Mouse (Mus musculus): ENCODE results near the gene Tcf19. TPM values are rescaled to one million over a fixed set of nuclear protein-coding genes. Genes with fewer than 3 reads are reported as not detected.

Tcf19 gene
- polyA plus RNA-seq (2015; fragmentation: Nextera tagmentation; extraction: Ambion mirVana): 68.6 and 70.6 TPM in 2 replicates

DNA sequence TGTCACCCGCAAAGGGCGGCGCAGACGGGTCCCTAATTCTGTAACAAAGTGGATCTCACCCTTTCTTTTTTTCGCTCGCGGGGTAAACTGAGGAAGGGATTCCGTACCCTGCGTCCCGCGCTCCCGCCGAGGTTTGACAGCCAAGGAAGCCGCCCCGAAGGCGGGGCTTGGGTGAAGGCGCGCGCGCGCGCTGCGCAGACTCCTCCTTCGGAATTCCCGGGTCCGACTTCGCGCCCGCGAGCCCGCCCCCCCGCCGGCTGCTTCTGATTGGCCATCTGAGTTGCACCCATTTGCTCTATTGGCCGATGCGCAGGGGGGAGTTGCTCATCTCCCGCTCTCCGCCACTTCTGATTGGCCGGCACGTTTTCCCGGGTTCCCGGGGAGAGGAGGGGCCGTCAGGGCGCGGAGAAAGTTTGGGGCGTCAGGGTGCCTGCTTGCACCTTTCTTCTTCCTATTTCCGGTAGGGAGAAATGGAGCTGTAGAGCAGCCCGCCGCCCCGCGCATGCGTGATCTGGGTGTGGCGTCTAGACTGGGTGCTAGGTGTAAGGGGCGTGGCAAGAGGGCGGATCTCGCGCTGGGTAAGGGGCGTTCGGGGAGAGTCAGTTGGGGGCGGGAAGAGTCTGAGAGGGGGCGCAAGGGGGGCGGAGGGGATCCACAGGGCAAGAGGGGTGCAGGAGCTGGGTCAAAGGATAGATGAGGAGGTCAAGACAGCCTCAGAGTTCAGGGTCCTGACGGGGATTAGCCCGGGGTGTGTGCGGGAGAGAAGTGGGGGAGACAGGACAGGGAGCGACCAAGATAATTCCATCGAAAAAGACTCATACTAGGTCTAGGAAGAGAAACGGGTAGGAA, at the start of gene Tcf19, which contains the start of gene Cchcr1:
TSS of gene Tcf19 (minus strand) at position 173 of the 849 bp plus-strand sequence.
TSS of gene Cchcr1 (plus strand) at position 449 of the 849 bp plus-strand sequence.
- under 1% methylated on average over 67 of the region's 67 CpGs for WGBS
- Histone ChIP-seq H3K36me3 (peaks cover 23% of the 10 kb centered on the region), H3K4me1 (peaks cover 35% of the 10 kb centered on the region), H3K27me3 (no peaks in the 10 kb centered on the region), H3K4me3 (peak within 1 kb of the TSS; percentile 63), H3K4me2 (replicated peaks) (peak within 1 kb of the TSS; percentile 87), H3K27ac (peak within 1 kb of the TSS; percentile 61; the same call in 1 of the 2 replicates), H3K9me3 (no peaks in the 10 kb centered on the region), H3K9ac (peak within 1 kb of the TSS; percentile 77)
- ATAC-seq (ENCODE audit: low FRiP score, low read depth): peak; percentile 96

- 62% methylated on average over 8 of the region's 8 CpGs for WGBS
- no peaks in the 10 kb centered on the region for H3K36me3 ChIP-seq
- no peaks in the 10 kb centered on the region for H3K4me1 ChIP-seq
- H3K4me2 ChIP-seq (replicated peaks): no peak overlapping the region
- ATAC-seq (ENCODE audit: low FRiP score, low read depth): no peak
- no peak overlapping the region for H3K9ac ChIP-seq
- H3K4me3 ChIP-seq: no peak overlapping the region
- H3K27ac ChIP-seq: no peak overlapping the region
- H3K27me3 ChIP-seq: no peaks in the 10 kb centered on the region
- H3K9me3 ChIP-seq: no peaks in the 10 kb centered on the region
These were observed 41.6 kb upstream of the Tcf19 start for GRCm38 (mm10) chr17:35558216-35558615.

- no peak overlapping the region for H3K9ac ChIP-seq
- no peak overlapping the region for H3K4me2 ChIP-seq (replicated peaks)
- H3K4me3 ChIP-seq: no peak overlapping the region
- no peaks in the 10 kb centered on the region for H3K36me3 ChIP-seq
- H3K9me3 ChIP-seq: no peaks in the 10 kb centered on the region
- ATAC-seq (ENCODE audit: low FRiP score, low read depth): no peak
- no peak overlapping the region for H3K27ac ChIP-seq
- WGBS: 75% methylated on average over 9 of the region's 9 CpGs
- H3K4me1 ChIP-seq: no peaks in the 10 kb centered on the region
- H3K27me3 ChIP-seq: no peaks in the 10 kb centered on the region
These were observed 40.7 kb upstream of the Tcf19 start for GRCm38 (mm10) chr17:35557351-35557750.

GRCm38 (mm10) chr17:35556812-35557211, 40.2 kb upstream of the Tcf19 start:
- no peaks in the 10 kb centered on the region for H3K4me1 ChIP-seq
- H3K9me3 ChIP-seq: no peaks in the 10 kb centered on the region
- no peaks in the 10 kb centered on the region for H3K36me3 ChIP-seq
- H3K4me3 ChIP-seq: no peak overlapping the region
- no peak for ATAC-seq (ENCODE audit: low FRiP score, low read depth)
- 32% methylated on average over 5 of the region's 5 CpGs for WGBS
- H3K9ac ChIP-seq: no peak overlapping the region
- H3K27me3 ChIP-seq: no peaks in the 10 kb centered on the region
- no peak overlapping the region for H3K27ac ChIP-seq
- no peak overlapping the region for H3K4me2 ChIP-seq (replicated peaks)

GRCm38 (mm10) chr17:35556186-35556765, 39.7 kb upstream of the Tcf19 start:
- no peak overlapping the region for H3K4me2 ChIP-seq (replicated peaks)
- H3K27me3 ChIP-seq: no peaks in the 10 kb centered on the region
- no peak overlapping the region for H3K4me3 ChIP-seq
- no peak for ATAC-seq (ENCODE audit: low FRiP score, low read depth)
- H3K4me1 ChIP-seq: no peaks in the 10 kb centered on the region
- H3K27ac ChIP-seq: no peak overlapping the region
- no peaks in the 10 kb centered on the region for H3K36me3 ChIP-seq
- no peaks in the 10 kb centered on the region for H3K9me3 ChIP-seq
- 90% methylated on average over 13 of the region's 13 CpGs for WGBS
- no peak overlapping the region for H3K9ac ChIP-seq

DNA sequence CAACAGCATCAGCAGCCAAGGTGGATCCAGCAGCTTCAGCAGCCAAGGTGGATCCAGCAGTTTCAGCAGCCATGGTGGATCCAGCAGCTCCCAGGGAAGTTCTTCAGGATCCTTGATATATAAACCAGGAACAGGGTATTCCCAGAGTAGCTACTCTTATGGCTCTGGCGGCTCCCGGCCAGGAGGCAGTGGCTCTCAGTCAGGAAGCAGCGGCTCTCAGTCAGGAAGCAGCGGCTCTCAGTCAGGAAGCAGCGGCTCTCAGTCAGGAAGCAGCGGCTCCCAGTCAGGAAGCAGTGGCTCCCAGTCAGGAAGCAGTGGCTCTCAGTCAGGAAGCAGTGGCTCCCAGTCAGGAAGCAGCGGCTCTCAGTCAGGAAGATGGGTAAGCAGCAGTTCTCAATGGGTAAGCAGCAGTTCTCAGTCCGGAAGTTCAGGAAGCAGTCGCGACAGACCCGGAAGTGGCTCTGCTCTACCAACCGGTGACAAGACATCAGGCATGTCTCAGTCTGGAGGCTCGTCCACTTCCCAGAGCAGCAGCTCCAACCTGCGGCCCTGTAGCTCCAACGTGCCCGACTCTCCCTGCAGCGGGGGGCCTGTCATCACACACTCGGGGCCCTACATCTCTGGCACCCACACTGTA, 38.3 kb upstream of the Tcf19 start:
- H3K4me2 ChIP-seq (replicated peaks): no peak overlapping the region
- H3K27me3 ChIP-seq: no peaks in the 10 kb centered on the region
- H3K36me3 ChIP-seq: no peaks in the 10 kb centered on the region
- no peaks in the 10 kb centered on the region for H3K9me3 ChIP-seq
- no peak overlapping the region for H3K4me3 ChIP-seq
- WGBS: 90% methylated on average over 18 of the region's 18 CpGs
- no peaks in the 10 kb centered on the region for H3K4me1 ChIP-seq
- ATAC-seq (ENCODE audit: low FRiP score, low read depth): no peak
- no peak overlapping the region for H3K9ac ChIP-seq
- no peak overlapping the region for H3K27ac ChIP-seq

DNA sequence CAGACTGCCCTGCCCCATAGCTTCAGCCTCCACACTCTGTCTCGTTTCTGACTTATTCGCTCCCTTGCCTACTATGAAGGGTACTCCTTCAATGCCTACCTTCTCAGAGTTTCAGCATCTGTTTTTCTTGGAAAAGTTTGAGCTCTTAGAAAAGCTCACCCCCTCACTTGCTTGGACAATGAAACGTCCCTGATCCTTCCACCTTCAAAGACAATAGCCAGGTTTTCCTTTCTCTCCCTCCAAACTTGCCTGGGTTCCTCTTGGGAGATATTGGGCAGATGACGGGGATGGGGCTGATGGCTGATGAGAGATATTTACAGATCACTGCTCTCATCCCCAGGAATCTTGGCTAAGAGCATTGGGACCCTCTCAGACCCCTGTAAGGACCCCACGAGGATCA, 37.7 kb upstream of the Tcf19 start:
- no peaks in the 10 kb centered on the region for H3K4me1 ChIP-seq
- no peaks in the 10 kb centered on the region for H3K36me3 ChIP-seq
- no peaks in the 10 kb centered on the region for H3K27me3 ChIP-seq
- no peak overlapping the region for H3K4me2 ChIP-seq (replicated peaks)
- H3K9me3 ChIP-seq: no peaks in the 10 kb centered on the region
- 81% methylated on average over 5 of the region's 5 CpGs for WGBS
- H3K9ac ChIP-seq: no peak overlapping the region
- no peak for ATAC-seq (ENCODE audit: low FRiP score, low read depth)
- H3K27ac ChIP-seq: no peak overlapping the region
- H3K4me3 ChIP-seq: no peak overlapping the region

GRCm38 (mm10) chr17:35551881-35552414, 35.3 kb upstream of the Tcf19 start, which contains the start of gene Cdsn:
TSS of gene Cdsn (plus strand) at chr17:35552128.
- Histone ChIP-seq H3K4me2 (replicated peaks) (no peak within 1 kb of the TSS), H3K36me3 (no peaks in the 10 kb centered on the region), H3K27me3 (no peaks in the 10 kb centered on the region), H3K27ac (no peak within 1 kb of the TSS), H3K9ac (no peak within 1 kb of the TSS), H3K9me3 (no peaks in the 10 kb centered on the region), H3K4me3 (no peak within 1 kb of the TSS), H3K4me1 (peaks cover 5% of the 10 kb centered on the region; the same call in 1 of the 2 replicates)
- ATAC-seq (ENCODE audit: low FRiP score, low read depth): no peak
- 79% methylated on average over 10 of the region's 10 CpGs for WGBS

- no peaks in the 10 kb centered on the region for H3K27me3 ChIP-seq
- H3K4me2 ChIP-seq (replicated peaks): no peak overlapping the region
- no peak overlapping the region for H3K27ac ChIP-seq
- no peaks in the 10 kb centered on the region for H3K36me3 ChIP-seq
- WGBS: 55% methylated on average over 8 of the region's 8 CpGs
- ATAC-seq (ENCODE audit: low FRiP score, low read depth): no peak
- peaks cover 5% of the 10 kb centered on the region; the same call in 1 of the 2 replicates for H3K4me1 ChIP-seq
- no peak overlapping the region for H3K4me3 ChIP-seq
- H3K9ac ChIP-seq: no peak overlapping the region
- H3K9me3 ChIP-seq: no peaks in the 10 kb centered on the region
These were observed 34.2 kb upstream of the Tcf19 start for GRCm38 (mm10) chr17:35550871-35551270.

DNA sequence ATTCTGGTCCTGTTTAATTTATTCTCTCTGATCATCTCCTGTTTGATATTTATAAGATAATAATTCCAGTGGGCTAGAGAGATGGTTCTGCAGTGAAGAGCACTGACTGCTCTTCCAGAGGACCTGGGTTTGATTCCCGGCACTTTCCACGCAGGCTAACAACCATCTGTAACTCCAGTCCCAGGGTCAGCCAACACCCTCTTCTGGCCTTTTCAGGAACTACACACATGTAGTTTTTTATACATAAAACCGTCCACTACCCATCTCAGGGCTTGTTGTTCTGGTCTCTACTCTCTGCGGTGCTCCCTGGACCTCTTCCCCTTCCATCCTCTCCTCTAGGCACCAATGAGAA, 33.5 kb upstream of the Tcf19 start:
- H3K4me2 ChIP-seq (replicated peaks): no peak overlapping the region; the same call in 1 of the 2 replicates
- no peaks in the 10 kb centered on the region for H3K27me3 ChIP-seq
- H3K9me3 ChIP-seq: no peaks in the 10 kb centered on the region
- no peak for ATAC-seq (ENCODE audit: low FRiP score, low read depth)
- H3K4me3 ChIP-seq: no peak overlapping the region
- no peaks in the 10 kb centered on the region for H3K36me3 ChIP-seq
- WGBS: 93% methylated on average over 4 of the region's 4 CpGs
- 0 out of 2 replicates have a peak overlapping the region, but pooled peaks have one; percentile 55 for H3K27ac ChIP-seq
- no peak overlapping the region for H3K9ac ChIP-seq
- peaks cover 5% of the 10 kb centered on the region; the same call in 1 of the 2 replicates for H3K4me1 ChIP-seq

DNA sequence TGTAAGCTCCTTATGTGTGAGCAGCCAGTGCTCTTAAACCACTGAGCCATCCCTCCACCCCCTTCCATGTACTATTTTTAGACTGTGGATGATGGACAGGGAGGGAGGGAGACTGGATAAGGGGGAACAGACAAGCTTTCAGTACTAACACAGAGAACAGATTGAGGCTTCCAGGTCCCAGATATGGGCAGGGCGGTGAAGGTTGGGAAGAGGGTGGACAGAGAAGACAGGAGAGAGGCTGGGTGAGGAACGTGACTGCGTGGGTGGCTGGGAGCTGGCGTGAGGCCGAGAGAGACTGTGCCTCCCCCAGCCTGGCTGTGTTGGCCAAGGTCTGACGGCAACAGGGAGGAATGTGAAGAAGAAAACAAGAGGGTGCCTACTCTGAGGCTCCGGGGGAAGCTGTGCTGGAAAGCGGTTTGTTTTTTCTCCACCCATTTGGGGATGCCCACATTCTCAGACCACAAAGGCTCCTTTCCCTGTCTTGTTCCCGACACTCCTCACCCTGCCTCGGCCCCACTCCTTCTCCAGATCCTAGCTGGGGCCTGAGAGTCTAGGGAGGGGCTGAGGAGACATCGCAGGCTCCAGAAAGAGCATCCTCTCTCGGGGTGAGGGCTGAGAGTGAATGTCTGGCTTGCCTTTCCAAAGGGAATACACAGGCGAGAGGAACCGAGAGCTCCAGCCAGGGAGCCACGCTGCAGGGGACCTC, 33.0 kb upstream of the Tcf19 start:
- Histone ChIP-seq H3K4me2 (replicated peaks) (no peak overlapping the region; the same call in 1 of the 2 replicates), H3K9ac (no peak overlapping the region), H3K27ac (peak overlapping the region; percentile 55; the same call in 1 of the 2 replicates), H3K4me3 (no peak overlapping the region), H3K4me1 (peaks cover 5% of the 10 kb centered on the region; the same call in 1 of the 2 replicates), H3K36me3 (no peaks in the 10 kb centered on the region), H3K27me3 (no peaks in the 10 kb centered on the region), H3K9me3 (no peaks in the 10 kb centered on the region)
- ATAC-seq (ENCODE audit: low FRiP score, low read depth): peak; percentile 41; the same call in 1 of the 2 replicates
- WGBS: 63% methylated on average over 15 of the region's 15 CpGs
